Mouse (Mus musculus): Measurements from ENCODE around the gene Ndufv3. TPM values are rescaled to one million over a fixed set of nuclear protein-coding genes. Genes with fewer than 3 reads are reported as not detected.

The Ndufv3 gene
- polyA plus RNA-seq, 1 experiment: 59.9 TPM

GRCm38 (mm10) chr17:31500908-31501307, 19.0 kb upstream of the Ndufv3 start:
- no peaks in the 10 kb centered on the region for H3K27me3 ChIP-seq (ENCODE audit: control insufficient read depth, insufficient read depth, low read length)
- no peak overlapping the region for H3K27ac ChIP-seq (ENCODE audit: control insufficient read depth, insufficient read depth, low read depth, low read length)
- no peaks in the 10 kb centered on the region for H3K36me3 ChIP-seq (ENCODE audit: control insufficient read depth, insufficient read depth, low read length)
- no peaks in the 10 kb centered on the region for H3K4me1 ChIP-seq (ENCODE audit: control insufficient read depth, insufficient read depth, low read length)
- H3K4me3 ChIP-seq (ENCODE audit: control insufficient read depth, low read depth, low read length): no peak overlapping the region
- no peak for TF ChIP-seq POLR2A (IDR thresholded peaks at IDR 0.05; ENCODE audit: control insufficient read depth, low read depth, low read length)
- TF ChIP-seq CTCF (IDR thresholded peaks at IDR 0.05; ENCODE audit: control insufficient read depth, insufficient read depth, insufficient replicate concordance, low read depth, low read length): no peak

GRCm38 (mm10) chr17:31502261-31502927, 17.5 kb upstream of the Ndufv3 start:
- no peaks in the 10 kb centered on the region for H3K27me3 ChIP-seq (ENCODE audit: control insufficient read depth, insufficient read depth, low read length)
- TF ChIP-seq CTCF (IDR thresholded peaks at IDR 0.05; ENCODE audit: control insufficient read depth, insufficient read depth, insufficient replicate concordance, low read depth, low read length): no peak
- TF ChIP-seq POLR2A (IDR thresholded peaks at IDR 0.05; ENCODE audit: control insufficient read depth, low read depth, low read length): no peak
- H3K27ac ChIP-seq (ENCODE audit: control insufficient read depth, insufficient read depth, low read depth, low read length): no peak overlapping the region
- no peak overlapping the region for H3K4me3 ChIP-seq (ENCODE audit: control insufficient read depth, low read depth, low read length)
- H3K4me1 ChIP-seq (ENCODE audit: control insufficient read depth, insufficient read depth, low read length): no peaks in the 10 kb centered on the region
- H3K36me3 ChIP-seq (ENCODE audit: control insufficient read depth, insufficient read depth, low read length): no peaks in the 10 kb centered on the region

DNA sequence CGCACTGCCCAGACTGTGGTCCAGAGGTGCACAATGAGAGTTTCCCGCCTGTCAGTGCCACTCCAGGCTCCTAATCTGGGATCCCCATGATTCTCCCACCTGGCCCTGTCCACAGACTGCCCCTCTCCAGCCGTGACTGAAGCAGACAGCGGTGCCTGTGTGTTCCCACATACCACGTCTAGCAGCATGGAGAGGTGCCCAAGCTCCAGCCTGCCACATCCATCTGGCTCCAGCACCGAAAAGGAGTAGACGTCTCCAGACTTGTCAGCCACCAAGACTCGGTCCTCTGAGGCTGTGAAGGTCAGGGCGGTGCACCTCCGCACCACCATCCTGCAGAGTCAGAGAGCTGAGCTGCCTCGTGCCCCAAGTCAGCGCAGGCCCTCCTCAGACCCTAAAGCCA, 16.6 kb upstream of the Ndufv3 start:
- Histone ChIP-seq H3K27ac (ENCODE audit: control insufficient read depth, insufficient read depth, low read depth, low read length) (no peak overlapping the region), H3K36me3 (ENCODE audit: control insufficient read depth, insufficient read depth, low read length) (no peaks in the 10 kb centered on the region; the same call in 1 of the 2 replicates), H3K4me1 (ENCODE audit: control insufficient read depth, insufficient read depth, low read length) (no peaks in the 10 kb centered on the region), H3K4me3 (ENCODE audit: control insufficient read depth, low read depth, low read length) (no peak overlapping the region), H3K27me3 (ENCODE audit: control insufficient read depth, insufficient read depth, low read length) (no peaks in the 10 kb centered on the region)
- TF ChIP-seq POLR2A (IDR thresholded peaks at IDR 0.05; ENCODE audit: control insufficient read depth, low read depth, low read length) (no peak), CTCF (IDR thresholded peaks at IDR 0.05; ENCODE audit: control insufficient read depth, insufficient read depth, insufficient replicate concordance, low read depth, low read length) (no peak)

- H3K36me3 ChIP-seq (ENCODE audit: control insufficient read depth, insufficient read depth, low read length): no peaks in the 10 kb centered on the region; the same call in 1 of the 2 replicates
- no peak overlapping the region for H3K4me3 ChIP-seq (ENCODE audit: control insufficient read depth, low read depth, low read length)
- no peak overlapping the region for H3K27ac ChIP-seq (ENCODE audit: control insufficient read depth, insufficient read depth, low read depth, low read length)
- no peaks in the 10 kb centered on the region for H3K27me3 ChIP-seq (ENCODE audit: control insufficient read depth, insufficient read depth, low read length)
- TF ChIP-seq CTCF (IDR thresholded peaks at IDR 0.05; ENCODE audit: control insufficient read depth, insufficient read depth, insufficient replicate concordance, low read depth, low read length): no peak
- H3K4me1 ChIP-seq (ENCODE audit: control insufficient read depth, insufficient read depth, low read length): no peaks in the 10 kb centered on the region
Measured at GRCm38 (mm10) chr17:31503936-31504335, 16.0 kb upstream of the Ndufv3 start.

- H3K27me3 ChIP-seq (ENCODE audit: control insufficient read depth, insufficient read depth, low read length): no peaks in the 10 kb centered on the region
- no peak overlapping the region for H3K4me3 ChIP-seq (ENCODE audit: control insufficient read depth, low read depth, low read length)
- no peaks in the 10 kb centered on the region; the same call in 1 of the 2 replicates for H3K36me3 ChIP-seq (ENCODE audit: control insufficient read depth, insufficient read depth, low read length)
- H3K27ac ChIP-seq (ENCODE audit: control insufficient read depth, insufficient read depth, low read depth, low read length): no peak overlapping the region
- H3K4me1 ChIP-seq (ENCODE audit: control insufficient read depth, insufficient read depth, low read length): no peaks in the 10 kb centered on the region
- TF ChIP-seq POLR2A (IDR thresholded peaks at IDR 0.05; ENCODE audit: control insufficient read depth, low read depth, low read length): no peak
- TF ChIP-seq CTCF (IDR thresholded peaks at IDR 0.05; ENCODE audit: control insufficient read depth, insufficient read depth, insufficient replicate concordance, low read depth, low read length): no peak
Measured at GRCm38 (mm10) chr17:31505013-31505412, 14.9 kb upstream of the Ndufv3 start.

- H3K27ac ChIP-seq (ENCODE audit: control insufficient read depth, insufficient read depth, low read depth, low read length): no peak overlapping the region
- H3K27me3 ChIP-seq (ENCODE audit: control insufficient read depth, insufficient read depth, low read length): no peaks in the 10 kb centered on the region
- TF ChIP-seq POLR2A (IDR thresholded peaks at IDR 0.05; ENCODE audit: control insufficient read depth, low read depth, low read length): no peak
- H3K36me3 ChIP-seq (ENCODE audit: control insufficient read depth, insufficient read depth, low read length): no peaks in the 10 kb centered on the region; the same call in 1 of the 2 replicates
- no peaks in the 10 kb centered on the region for H3K4me1 ChIP-seq (ENCODE audit: control insufficient read depth, insufficient read depth, low read length)
- no peak overlapping the region for H3K4me3 ChIP-seq (ENCODE audit: control insufficient read depth, low read depth, low read length)
Measured at GRCm38 (mm10) chr17:31506282-31506681, 13.6 kb upstream of the Ndufv3 start.

GRCm38 (mm10) chr17:31510944-31511343, 9.0 kb upstream of the Ndufv3 start:
- TF ChIP-seq CTCF (IDR thresholded peaks at IDR 0.05; ENCODE audit: control insufficient read depth, insufficient read depth, insufficient replicate concordance, low read depth, low read length): no peak
- TF ChIP-seq POLR2A (IDR thresholded peaks at IDR 0.05; ENCODE audit: control insufficient read depth, low read depth, low read length): no peak
- Histone ChIP-seq H3K4me1 (ENCODE audit: control insufficient read depth, insufficient read depth, low read length) (peaks cover 2% of the 10 kb centered on the region), H3K27me3 (ENCODE audit: control insufficient read depth, insufficient read depth, low read length) (no peaks in the 10 kb centered on the region), H3K36me3 (ENCODE audit: control insufficient read depth, insufficient read depth, low read length) (no peaks in the 10 kb centered on the region; the same call in 1 of the 2 replicates), H3K27ac (ENCODE audit: control insufficient read depth, insufficient read depth, low read depth, low read length) (no peak overlapping the region), H3K4me3 (ENCODE audit: control insufficient read depth, low read depth, low read length) (no peak overlapping the region)
